Mouse (Mus musculus): ENCODE results near the gene Jmjd6. TPM values are rescaled to one million over a fixed set of nuclear protein-coding genes. Genes with fewer than 3 reads are reported as not detected.
"Not testable (repeated sequence)": the region's sequence is repeated elsewhere in the genome, so short reads cannot be mapped to it uniquely, and the experiment has no call there.

Jmjd6 gene
- polyA plus RNA-seq, 1 experiment from 2014 or later = 88.3 TPM

- WGBS = 24% methylated on average over 4 of the region's 4 CpGs
- DNase-seq (ENCODE audit: low spot score) = peak; percentile 65
- Histone ChIP-seq H3K27ac (replicated peaks) (peak overlapping the region; percentile 66; the same call in 1 of the 2 replicates), H3K4me3 (no peak overlapping the region), H3K36me3 (replicated peaks) (peaks cover 57% of the 10 kb centered on the region), H3K27me3 (replicated peaks; ENCODE audit: low read depth, poor library complexity, severe bottlenecking) (no peaks in the 10 kb centered on the region), H3K4me1 (peaks cover 44% of the 10 kb centered on the region), H3K9me3 (no peaks in the 10 kb centered on the region)
These were observed 11.0 kb downstream of the Jmjd6 start for GRCm38 (mm10) chr11:116832172-116832685.

- H3K4me1 ChIP-seq = peaks cover 55% of the 10 kb centered on the region
- peak; percentile 90 for DNase-seq (ENCODE audit: low spot score)
- H3K4me3 ChIP-seq = peak within 1 kb of the TSS; percentile 86
- peak within 1 kb of the TSS; percentile 90 for H3K27ac ChIP-seq (replicated peaks)
- WGBS = 1% methylated on average over 71 of the region's 71 CpGs
- peaks cover 14% of the 10 kb centered on the region for H3K36me3 ChIP-seq (replicated peaks)
- H3K27me3 ChIP-seq (replicated peaks; ENCODE audit: low read depth, poor library complexity, severe bottlenecking) = no peaks in the 10 kb centered on the region; the same call in 1 of the 2 replicates
- no peaks in the 10 kb centered on the region for H3K9me3 ChIP-seq
These were observed 15.6 kb downstream of the Jmjd6 start, which contains the start of gene Mxra7 for GRCm38 (mm10) chr11:116827534-116828165. Gene Mxra7 (minus strand): TSS chr11:116828046.

- peaks cover 12% of the 10 kb centered on the region for H3K36me3 ChIP-seq (replicated peaks)
- peak overlapping the region; percentile 86 for H3K4me3 ChIP-seq
- H3K27me3 ChIP-seq (replicated peaks; ENCODE audit: low read depth, poor library complexity, severe bottlenecking) = no peaks in the 10 kb centered on the region; the same call in 1 of the 2 replicates
- WGBS = 18% methylated on average over 17 of the region's 17 CpGs
- no peaks in the 10 kb centered on the region for H3K9me3 ChIP-seq
- no peak for DNase-seq (ENCODE audit: low spot score)
- peak overlapping the region; percentile 90 for H3K27ac ChIP-seq (replicated peaks)
- peaks cover 58% of the 10 kb centered on the region for H3K4me1 ChIP-seq
These were observed 16.4 kb downstream of the Jmjd6 start for GRCm38 (mm10) chr11:116826550-116827504.

- Histone ChIP-seq H3K36me3 (replicated peaks) (peaks cover 3% of the 10 kb centered on the region; the same call in 1 of the 2 replicates), H3K27me3 (replicated peaks; ENCODE audit: low read depth, poor library complexity, severe bottlenecking) (no peaks in the 10 kb centered on the region; the same call in 1 of the 2 replicates), H3K27ac (replicated peaks) (peak overlapping the region; percentile 31), H3K4me1 (peaks cover 74% of the 10 kb centered on the region), H3K4me3 (peak overlapping the region; percentile 16; the same call in 1 of the 2 replicates), H3K9me3 (no peaks in the 10 kb centered on the region)
- WGBS = 57% methylated on average over 5 of the region's 5 CpGs
- no peak for DNase-seq (ENCODE audit: low spot score)
These were observed 18.0 kb downstream of the Jmjd6 start for GRCm38 (mm10) chr11:116825230-116825629.

DNA sequence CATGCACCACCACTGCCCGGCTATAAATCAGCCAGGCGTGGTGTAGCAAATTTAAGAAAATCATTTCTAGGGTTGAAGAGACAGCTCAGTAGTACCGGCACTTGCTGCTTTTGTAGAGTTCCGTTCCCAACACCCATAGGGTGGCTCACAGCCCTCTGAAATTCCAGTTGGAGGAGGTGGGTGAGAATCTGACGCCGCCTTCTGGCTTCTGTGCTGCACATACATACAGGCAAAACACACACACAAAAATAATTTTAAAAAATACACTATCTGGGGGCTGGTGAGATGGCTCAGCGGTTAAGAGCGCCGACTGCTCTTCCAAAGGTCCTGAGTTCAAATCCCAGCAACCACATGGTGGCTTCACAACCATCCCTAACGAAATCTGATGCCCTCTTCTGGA, 19.4 kb downstream of the Jmjd6 start:
- not testable (repeated sequence) for DNase-seq (ENCODE audit: low spot score); H3K36me3 ChIP-seq (replicated peaks); H3K27ac ChIP-seq (replicated peaks); H3K9me3 ChIP-seq; H3K4me3 ChIP-seq; H3K27me3 ChIP-seq (replicated peaks; ENCODE audit: low read depth, poor library complexity, severe bottlenecking)
- peaks cover 79% of the 10 kb centered on the region for H3K4me1 ChIP-seq
- WGBS = 96% methylated on average over 10 of the region's 10 CpGs

- H3K4me1 ChIP-seq = peaks cover 76% of the 10 kb centered on the region
These were observed 20.0 kb downstream of the Jmjd6 start for GRCm38 (mm10) chr11:116823255-116823654.

DNA sequence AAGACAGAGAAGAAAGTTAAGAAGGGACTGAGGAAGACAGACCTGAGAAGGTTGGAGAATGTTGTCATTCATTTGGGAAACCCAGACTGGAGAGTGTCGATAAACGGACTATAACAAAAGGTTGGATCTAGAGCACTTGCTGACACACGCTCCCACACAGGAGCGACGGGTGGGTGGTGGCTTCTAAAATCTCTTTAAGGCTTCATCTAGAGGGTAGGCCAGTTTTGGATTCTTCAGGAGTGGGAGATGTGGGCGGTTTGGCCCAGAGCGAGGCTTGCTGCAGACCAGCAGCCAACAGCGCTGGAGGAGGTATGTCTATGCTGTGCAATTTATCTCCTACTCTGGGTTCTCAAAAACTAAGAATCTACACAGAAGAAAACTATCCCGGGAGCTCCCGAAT, 20.6 kb downstream of the Jmjd6 start:
- Histone ChIP-seq H3K27ac (replicated peaks) (no peak overlapping the region), H3K27me3 (replicated peaks; ENCODE audit: low read depth, poor library complexity, severe bottlenecking) (no peaks in the 10 kb centered on the region; the same call in 1 of the 2 replicates), H3K4me1 (peaks cover 70% of the 10 kb centered on the region), H3K9me3 (no peaks in the 10 kb centered on the region), H3K36me3 (replicated peaks) (peaks cover 3% of the 10 kb centered on the region; the same call in 1 of the 2 replicates), H3K4me3 (no peak overlapping the region)
- WGBS = 93% methylated on average over 10 of the region's 10 CpGs
- no peak for DNase-seq (ENCODE audit: low spot score)

More at GRCm38 (mm10) chr11:116823255-116823654, 20.0 kb downstream of the Jmjd6 start:
- no peak overlapping the region for H3K4me3 ChIP-seq
- WGBS = 97% methylated on average over 2 of the region's 2 CpGs
- H3K9me3 ChIP-seq = no peaks in the 10 kb centered on the region
- H3K27ac ChIP-seq (replicated peaks) = no peak overlapping the region
- peaks cover 3% of the 10 kb centered on the region; the same call in 1 of the 2 replicates for H3K36me3 ChIP-seq (replicated peaks)
- DNase-seq (ENCODE audit: low spot score) = no peak
- H3K27me3 ChIP-seq (replicated peaks; ENCODE audit: low read depth, poor library complexity, severe bottlenecking) = no peaks in the 10 kb centered on the region; the same call in 1 of the 2 replicates

DNA sequence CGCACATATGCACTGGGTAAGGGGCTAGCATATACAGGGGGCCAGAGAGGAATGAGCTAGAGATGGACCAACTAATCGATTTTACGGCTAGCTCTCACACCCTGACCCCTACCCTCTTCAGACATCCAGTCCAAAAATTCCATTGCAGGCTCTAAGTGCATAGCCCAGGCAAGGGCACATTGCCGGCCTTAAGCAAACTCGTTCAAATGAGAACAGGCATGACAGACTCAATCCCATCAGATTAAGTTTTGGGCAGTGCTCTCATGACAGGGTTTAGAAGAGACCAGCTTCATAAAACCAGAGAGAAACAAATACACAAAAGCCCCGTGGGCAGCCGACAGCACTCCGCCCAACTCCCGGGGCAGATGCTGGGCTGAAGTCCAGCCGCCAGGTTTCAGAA, 21.0 kb downstream of the Jmjd6 start:
- Histone ChIP-seq H3K4me1 (peaks cover 67% of the 10 kb centered on the region), H3K9me3 (no peaks in the 10 kb centered on the region), H3K4me3 (0 out of 2 replicates have a peak overlapping the region, but pooled peaks have one; percentile 3), H3K36me3 (replicated peaks) (peaks cover 3% of the 10 kb centered on the region; the same call in 1 of the 2 replicates), H3K27me3 (replicated peaks; ENCODE audit: low read depth, poor library complexity, severe bottlenecking) (no peaks in the 10 kb centered on the region; the same call in 1 of the 2 replicates), H3K27ac (replicated peaks) (no peak overlapping the region)
- WGBS = 71% methylated on average over 10 of the region's 10 CpGs
- DNase-seq (ENCODE audit: low spot score) = no peak

- Histone ChIP-seq H3K4me1 (peaks cover 67% of the 10 kb centered on the region), H3K27ac (replicated peaks) (peak overlapping the region; percentile 60), H3K36me3 (replicated peaks) (peaks cover 3% of the 10 kb centered on the region; the same call in 1 of the 2 replicates), H3K9me3 (no peaks in the 10 kb centered on the region), H3K4me3 (0 out of 2 replicates have a peak overlapping the region, but pooled peaks have one; percentile 3), H3K27me3 (replicated peaks; ENCODE audit: low read depth, poor library complexity, severe bottlenecking) (no peaks in the 10 kb centered on the region; the same call in 1 of the 2 replicates)
- 72% methylated on average over 13 of the region's 13 CpGs for WGBS
- no peak for DNase-seq (ENCODE audit: low spot score)
These were observed 21.9 kb downstream of the Jmjd6 start for GRCm38 (mm10) chr11:116821057-116821940.

- Histone ChIP-seq H3K36me3 (replicated peaks) (peaks cover 3% of the 10 kb centered on the region; the same call in 1 of the 2 replicates), H3K9me3 (no peaks in the 10 kb centered on the region), H3K27me3 (replicated peaks; ENCODE audit: low read depth, poor library complexity, severe bottlenecking) (no peaks in the 10 kb centered on the region), H3K27ac (replicated peaks) (0 out of 2 replicates have a peak overlapping the region, but pooled peaks have one; percentile 15), H3K4me3 (no peak overlapping the region), H3K4me1 (peaks cover 67% of the 10 kb centered on the region)
- no peak for DNase-seq (ENCODE audit: low spot score)
- 87% methylated on average over 5 of the region's 5 CpGs for WGBS
These were observed 23.2 kb downstream of the Jmjd6 start for GRCm38 (mm10) chr11:116819932-116820593.

- no peaks in the 10 kb centered on the region for H3K27me3 ChIP-seq (replicated peaks; ENCODE audit: low read depth, poor library complexity, severe bottlenecking)
- peak overlapping the region; percentile 27; the same call in 1 of the 2 replicates for H3K27ac ChIP-seq (replicated peaks)
- H3K9me3 ChIP-seq = no peaks in the 10 kb centered on the region
- DNase-seq (ENCODE audit: low spot score) = no peak
- H3K4me3 ChIP-seq = no peak overlapping the region
- H3K36me3 ChIP-seq (replicated peaks) = peaks cover 3% of the 10 kb centered on the region; the same call in 1 of the 2 replicates
- WGBS = 76% methylated on average over 8 of the region's 8 CpGs
- peaks cover 78% of the 10 kb centered on the region for H3K4me1 ChIP-seq
These were observed 24.5 kb downstream of the Jmjd6 start for GRCm38 (mm10) chr11:116818722-116819121.

Measured in embryonic facial prominence, embryonic 10.5 days (tissue).